Mouse (Mus musculus) retina, postnatal 1 day (tissue): Measurements from ENCODE around the gene Nos1ap.

Experiments
- DNase-seq: peaks from one replicate; pipeline ENCODE4 v3.0.0-alpha.2; 2012

Gene Nos1ap

GRCm38 (mm10) chr1:170402682-170403081, 187.0 kb downstream of the Nos1ap start:
- DNase-seq: no peak

- no peak for DNase-seq
These were observed 190.8 kb downstream of the Nos1ap start for GRCm38 (mm10) chr1:170398866-170399265.

GRCm38 (mm10) chr1:170395101-170395500, 194.6 kb downstream of the Nos1ap start:
- DNase-seq: no peak

- no peak for DNase-seq
These were observed 195.0 kb downstream of the Nos1ap start for GRCm38 (mm10) chr1:170394641-170395040.

- DNase-seq: no peak
These were observed 196.6 kb downstream of the Nos1ap start for GRCm38 (mm10) chr1:170392771-170393728.

- DNase-seq: peak; percentile 94
These were observed 202.3 kb downstream of the Nos1ap start for GRCm38 (mm10) chr1:170387180-170387912.

- peak; percentile 63 for DNase-seq
These were observed 204.2 kb downstream of the Nos1ap start for GRCm38 (mm10) chr1:170385416-170385815.

- DNase-seq: no peak
These were observed 206.1 kb downstream of the Nos1ap start for GRCm38 (mm10) chr1:170383530-170383929.

GRCm38 (mm10) chr1:170381457-170381856, 208.2 kb downstream of the Nos1ap start:
- no peak for DNase-seq

- DNase-seq: peak; percentile 68
These were observed 209.2 kb downstream of the Nos1ap start for GRCm38 (mm10) chr1:170380505-170380904.

- DNase-seq: no peak
These were observed 213.9 kb downstream of the Nos1ap start for GRCm38 (mm10) chr1:170375721-170376120.

- DNase-seq: no peak
These were observed 215.9 kb downstream of the Nos1ap start for GRCm38 (mm10) chr1:170373750-170374149.

- DNase-seq: no peak
These were observed 218.4 kb downstream of the Nos1ap start for GRCm38 (mm10) chr1:170371191-170371792.

GRCm38 (mm10) chr1:170368864-170369263, 220.8 kb downstream of the Nos1ap start:
- DNase-seq: no peak

GRCm38 (mm10) chr1:170366981-170367700, 222.5 kb downstream of the Nos1ap start:
- DNase-seq: peak; percentile 92

- DNase-seq: no peak
These were observed 225.9 kb downstream of the Nos1ap start for GRCm38 (mm10) chr1:170363746-170364145.

GRCm38 (mm10) chr1:170360183-170360915, 229.3 kb downstream of the Nos1ap start:
- DNase-seq: no peak

GRCm38 (mm10) chr1:170353335-170353734, 236.3 kb downstream of the Nos1ap start:
- DNase-seq: no peak

GRCm38 (mm10) chr1:170351080-170351479, 238.6 kb downstream of the Nos1ap start:
- no peak for DNase-seq

- no peak for DNase-seq
These were observed 243.4 kb downstream of the Nos1ap start for GRCm38 (mm10) chr1:170346266-170346665.

- DNase-seq: no peak
These were observed 245.8 kb downstream of the Nos1ap start for GRCm38 (mm10) chr1:170343906-170344305.

GRCm38 (mm10) chr1:170343081-170343480, 246.6 kb downstream of the Nos1ap start:
- peak; percentile 69 for DNase-seq
